Mouse (Mus musculus) neutrophil, adult 83 days (primary cell): ENCODE data around the gene Gsg1. TPM values are rescaled to one million over a fixed set of nuclear protein-coding genes. Genes with fewer than 3 reads are reported as not detected.

Experiments used
- total RNA-seq, 2 experiments: library from RNA; stranded (reverse); gene quantifications; one replicate each; pipeline ENCODE4 v1.2.4; 2023

Gene Gsg1
- not detected for total RNA-seq

DNA sequence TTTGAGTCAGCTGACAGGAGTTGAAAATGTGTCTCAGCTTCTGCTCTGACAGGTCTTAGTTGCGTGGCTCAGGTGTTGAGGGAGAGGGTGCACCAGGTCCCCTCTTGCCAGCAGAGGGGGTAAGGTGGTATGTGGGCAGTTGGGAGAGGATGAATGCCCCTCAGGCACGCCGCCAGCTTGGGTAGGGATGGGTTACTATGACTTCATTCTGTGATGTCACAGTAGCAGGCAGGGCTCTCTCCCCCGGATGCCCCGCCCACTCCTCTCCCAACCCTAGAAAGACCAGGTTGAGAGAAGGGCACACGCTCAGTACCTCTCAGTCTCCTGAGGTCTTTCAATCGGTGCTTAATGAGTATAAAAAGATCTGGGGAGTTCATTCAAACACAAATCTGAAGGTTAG, at the start of gene Gsg1:
Gene Gsg1, minus strand, starts transcription at position 199 of the 400 bp plus-strand sequence.

DNA sequence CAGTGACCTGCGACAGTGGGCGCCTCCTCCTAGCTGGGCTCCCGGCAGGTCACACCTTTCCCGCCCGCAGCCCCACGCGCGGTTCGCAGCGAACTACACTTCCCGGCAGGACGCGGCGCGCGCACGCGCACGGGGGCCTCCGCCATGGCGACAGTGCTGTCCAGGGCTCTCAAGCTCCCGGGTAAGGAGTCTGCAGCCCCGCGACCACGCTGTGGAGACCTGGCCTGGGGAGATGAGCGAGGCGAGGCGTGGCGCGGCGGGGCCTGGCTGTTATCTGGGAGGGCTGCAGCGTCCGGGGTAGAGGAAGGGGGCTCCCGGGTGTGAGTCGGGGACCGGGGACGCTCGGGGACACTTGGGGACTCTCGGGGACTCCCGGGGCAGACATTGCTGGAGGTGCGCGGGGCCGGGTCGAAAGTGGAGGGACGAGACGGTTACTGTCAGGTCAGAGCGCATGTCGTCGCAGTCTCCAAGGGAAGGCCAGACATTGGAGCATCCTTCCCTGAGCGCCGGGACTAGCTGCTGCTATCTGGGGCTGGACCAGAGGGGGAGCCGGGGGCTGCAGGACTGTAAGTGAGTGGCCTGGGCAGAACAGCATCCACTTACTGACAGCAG, 56.1 kb downstream of the Gsg1 start, which contains the start of the genes Fam234b and Hebp1:
Gene Fam234b, plus strand, starts transcription at position 57 of the 612 bp plus-strand sequence.
Gene Hebp1, minus strand, starts transcription at position 102 of the 612 bp plus-strand sequence.

Other genes with a start within 250 kb of the Gsg1 start
- gene Ddx47, start 242.7 kb downstream of the Gsg1 start, total RNA-seq: 10 to 100 TPM; 51.0 to 55.2 TPM
- gene Gprc5a, start 188.7 kb downstream of the Gsg1 start, total RNA-seq: under 1 TPM in 1 of 2 experiments, not detected in 1; 0.22 TPM
- gene Gprc5d, start 136.1 kb downstream of the Gsg1 start, total RNA-seq: under 1 TPM in 1 of 2 experiments, not detected in 1; 0.26 TPM
- gene Fam234b, start 56.4 kb downstream of the Gsg1 start, total RNA-seq: 10 to 100 TPM in 1 of 2 experiments, 1 to 10 TPM in 1; 9.3 to 11.3 TPM
- 10 to 100 TPM; 28.8 to 38.5 TPM for gene Hebp1, start 56.3 kb downstream of the Gsg1 start, total RNA-seq
- not detected for gene Pbp2, start 56.1 kb upstream of the Gsg1 start, total RNA-seq
- 10 to 100 TPM; 10.3 to 12.2 TPM for gene Emp1, start 108.2 kb upstream of the Gsg1 start, total RNA-seq